Mouse (Mus musculus) heart, postnatal 0 days (tissue): ENCODE data around the gene Leo1.

Experiments
- CTCF ChIP-seq: IDR thresholded peaks from 2 replicates; pipeline ENCODE4 v1.5.1; 2016; ENCODE audit warnings: antibody characterized with exemption, control low read depth, low read depth
- EP300 ChIP-seq: IDR thresholded peaks from 2 replicates; pipeline ENCODE4 v1.6.1; 2016; ENCODE audit warnings: antibody characterized with exemption, low read depth

GRCm38 (mm10) chr9:75434872-75435271 lies 6.5 kb upstream of the Leo1 start:
- no peak for TF ChIP-seq CTCF
- no peak for TF ChIP-seq EP300
